Mouse (Mus musculus) spleen, adult 2 months (tissue): ENCODE data around the gene Sf3b5.

Experiments
- CTCF ChIP-seq: fragments of 200-500 bp; IDR thresholded peaks from 2 replicates; pipeline ENCODE4 v1.5.1; 2011; ENCODE audit warnings: mild to moderate bottlenecking, inconsistent platforms; ENCODE audit not compliant: insufficient read depth, insufficient read length, insufficient replicate concordance; ENCODE audit errors: extremely low read depth
- POLR2A ChIP-seq: fragments of 200-500 bp; IDR thresholded peaks from 2 replicates; pipeline ENCODE4 v1.6.1; 2011; ENCODE audit warnings: low read depth, low read length, inconsistent platforms

DNA sequence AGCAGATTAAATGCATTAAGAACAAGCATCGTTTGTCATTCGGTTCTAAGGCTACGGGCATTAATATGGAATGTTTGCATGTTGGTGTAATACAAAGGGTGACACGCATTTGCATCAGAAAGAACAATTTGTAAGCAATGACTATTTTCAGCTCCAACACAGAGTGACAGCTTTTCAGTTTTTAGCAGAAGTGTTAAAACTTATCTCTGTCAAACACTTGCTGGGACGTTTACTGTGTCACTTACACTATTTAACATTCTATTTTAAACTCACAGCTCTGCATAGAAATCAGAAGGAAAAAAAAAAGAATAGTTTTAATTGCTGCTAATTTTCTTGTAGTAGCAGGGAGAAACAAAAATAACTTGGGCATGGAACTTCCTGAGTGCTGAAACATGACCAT lies 18.7 kb upstream of the Sf3b5 start:
- TF ChIP-seq CTCF (no peak), POLR2A (no peak)
